Mouse (Mus musculus) ES-Bruce4 (cell line): ENCODE data around the gene Cgn.

Experiments
- CTCF ChIP-seq: IDR thresholded peaks from one replicate; pipeline ENCODE4 v1.8.1; 2011; ENCODE audit warnings: low read depth, low read length
- EP300 ChIP-seq: IDR thresholded peaks from 2 replicates; pipeline ENCODE4 v1.6.1; 2011; ENCODE audit warnings: low read depth, low read length; ENCODE audit not compliant: insufficient read depth
- POLR2A ChIP-seq: IDR thresholded peaks from one replicate; pipeline ENCODE4 v1.8.1; 2011; ENCODE audit warnings: low read length; ENCODE audit not compliant: insufficient read depth

DNA sequence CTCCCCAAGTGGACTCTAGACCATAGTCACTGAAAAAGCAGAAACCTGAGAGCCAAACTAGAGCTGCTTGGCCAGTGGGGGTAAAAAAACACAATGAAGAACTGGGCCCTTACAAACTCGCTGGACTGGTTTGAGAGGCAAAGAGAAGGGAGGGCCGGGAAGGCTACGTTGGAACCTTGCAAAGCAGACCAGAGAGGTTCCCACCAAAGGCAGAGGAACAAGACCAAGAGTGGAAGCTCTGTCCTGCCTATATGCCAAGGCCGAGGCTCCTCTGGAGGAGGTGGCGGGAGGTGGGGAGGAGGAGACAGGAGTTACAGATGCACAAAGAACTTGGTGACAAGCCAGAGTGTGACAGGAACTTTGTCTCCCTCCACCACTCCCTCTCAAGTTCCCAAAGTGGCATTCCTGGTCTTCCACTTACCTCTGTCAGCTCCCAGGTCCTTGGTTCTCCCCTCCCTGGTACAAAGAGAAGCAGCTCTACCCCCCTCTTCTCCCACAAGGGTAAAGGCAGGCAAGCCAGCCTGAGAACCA lies 2.1 kb downstream of the Cgn start:
- no peak for TF ChIP-seq CTCF
- no peak for TF ChIP-seq POLR2A
- TF ChIP-seq EP300, result no peak
